Mouse (Mus musculus) brain, embryonic 14.5 days (tissue): ENCODE results near the gene Tcta.

Experiments
- CTCF ChIP-seq: fragments of 200-500 bp; IDR thresholded peaks from 2 replicates; pipeline ENCODE4 v1.5.1; 2012; ENCODE audit warnings: inconsistent platforms, mild to moderate bottlenecking, moderate library complexity, borderline replicate concordance; ENCODE audit not compliant: insufficient read depth, insufficient read length; ENCODE audit errors: extremely low read depth
- POLR2A ChIP-seq: fragments of 200-500 bp; IDR thresholded peaks from 2 replicates; pipeline ENCODE4 v1.6.1; 2012; ENCODE audit warnings: mild to moderate bottlenecking, inconsistent platforms, borderline replicate concordance; ENCODE audit not compliant: poor library complexity, insufficient read depth, insufficient read length, severe bottlenecking; ENCODE audit errors: extremely low read depth

DNA sequence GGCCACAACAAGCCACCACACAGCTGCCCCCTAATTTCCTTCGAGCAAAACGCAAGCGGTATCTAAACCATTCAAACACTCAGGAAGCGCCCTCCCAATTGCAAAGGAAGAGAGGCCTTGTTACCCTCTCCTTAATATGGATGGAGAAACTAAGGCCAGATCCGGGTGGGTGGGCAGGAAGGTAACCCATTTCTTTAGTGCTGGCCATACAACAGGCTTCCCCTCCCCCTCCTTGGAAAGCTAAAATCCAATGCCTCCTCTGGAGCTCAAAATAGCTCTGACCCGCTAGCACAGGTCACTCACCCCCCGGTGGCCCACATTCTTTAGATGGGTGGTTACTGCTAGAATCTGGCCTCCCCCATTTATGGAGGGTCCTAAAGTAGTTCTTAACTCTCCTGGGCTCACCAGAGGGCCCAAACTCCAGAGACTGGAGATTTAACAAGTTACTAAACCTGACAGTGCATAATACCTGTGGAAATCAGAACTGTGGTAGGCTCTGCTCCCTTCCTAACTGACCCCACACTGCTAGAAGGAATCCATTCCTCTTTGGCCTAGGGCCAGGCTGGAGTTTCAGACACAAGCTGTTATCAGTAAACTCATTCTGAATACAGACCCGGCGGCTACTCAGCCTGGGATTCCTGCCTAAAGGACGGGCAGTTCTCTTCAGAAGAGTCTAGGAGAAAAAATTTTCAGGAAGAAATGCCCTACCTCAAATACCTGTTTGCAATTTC, 41.6 kb downstream of the Tcta start:
- TF ChIP-seq CTCF (no peak), POLR2A (no peak)
